Mouse (Mus musculus): ENCODE data around the gene Tiam1.

DNA sequence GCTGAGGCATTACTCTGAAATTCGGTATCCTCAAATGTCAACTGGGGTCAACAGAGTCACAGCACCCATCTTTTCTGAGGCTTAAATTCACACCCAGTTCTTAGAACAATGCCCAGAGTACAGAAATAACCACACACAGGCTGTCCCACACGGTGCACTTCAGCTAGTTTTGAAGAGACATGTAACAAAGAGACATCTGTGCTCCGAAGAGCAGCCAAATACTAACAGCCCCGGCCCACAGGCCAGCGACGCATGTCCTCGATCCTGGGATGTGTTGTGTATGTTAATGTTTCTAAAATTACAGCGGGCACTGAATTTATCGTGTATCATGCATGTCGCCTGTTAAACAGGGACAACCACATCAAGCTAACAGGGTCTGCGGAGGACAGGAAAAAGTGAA lies 73.5 kb downstream of the Tiam1 start:
- TF ChIP-seq GATA1 (IDR thresholded peaks at IDR 0.05; ENCODE audit: borderline replicate concordance, low read length) (no peak), FLI1 (IDR thresholded peaks at IDR 0.05; ENCODE audit: low read length) (no peak)

All from megakaryocyte, embryonic 14.5 days (primary cell).